Mouse (Mus musculus): Measurements from ENCODE around the gene Ccdc33. TPM values are rescaled to one million over a fixed set of nuclear protein-coding genes. Genes with fewer than 3 reads are reported as not detected.

Gene Ccdc33
- total RNA-seq, 4 experiments from 2014 or later, result 0.26 to 0.44 (median 0.30) TPM; not detected in 1

- no peak for DNase-seq (ENCODE audit: low spot score)
These were observed 12.3 kb upstream of the Ccdc33 start for GRCm38 (mm10) chr9:58130909-58131308.

GRCm38 (mm10) chr9:58129508-58129907 is 10.9 kb upstream of the Ccdc33 start:
- no peak for DNase-seq (ENCODE audit: low spot score)

DNA sequence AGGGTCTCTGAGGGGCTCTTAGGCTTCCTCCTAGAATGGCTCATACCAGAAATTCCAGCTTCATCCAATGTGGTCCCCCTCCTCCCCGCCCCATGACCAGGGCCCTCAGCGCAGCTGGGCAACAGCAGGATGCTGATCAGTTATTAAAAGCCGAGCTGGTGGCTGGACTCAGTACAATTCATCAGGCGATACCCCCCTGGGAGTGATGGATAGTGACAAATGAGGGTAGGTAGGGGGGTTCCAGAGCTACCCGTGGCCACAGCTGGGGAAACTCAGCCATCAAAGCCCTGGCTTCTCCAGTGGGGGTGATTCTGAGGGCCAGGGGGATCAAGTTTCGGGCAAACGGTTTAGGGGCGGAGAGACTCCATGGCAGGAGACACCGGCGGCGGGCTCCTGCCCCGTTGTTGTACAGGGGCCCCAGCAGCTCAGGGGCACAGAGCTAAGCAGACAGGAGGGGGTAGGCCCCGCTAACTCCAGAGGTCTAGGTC is 10.3 kb upstream of the Ccdc33 start:
- DNase-seq (ENCODE audit: low spot score), result no peak

GRCm38 (mm10) chr9:58125811-58126210 is 7.2 kb upstream of the Ccdc33 start:
- DNase-seq (ENCODE audit: low spot score), result no peak

GRCm38 (mm10) chr9:58125085-58125484 is 6.5 kb upstream of the Ccdc33 start:
- no peak for DNase-seq (ENCODE audit: low spot score)

GRCm38 (mm10) chr9:58116024-58116651 is 2.5 kb downstream of the Ccdc33 start:
- DNase-seq (ENCODE audit: low spot score), result no peak

GRCm38 (mm10) chr9:58115297-58115925 is 3.2 kb downstream of the Ccdc33 start:
- DNase-seq (ENCODE audit: low spot score), result no peak

- no peak for DNase-seq (ENCODE audit: low spot score)
These were observed 4.6 kb downstream of the Ccdc33 start for GRCm38 (mm10) chr9:58114019-58114418.

DNA sequence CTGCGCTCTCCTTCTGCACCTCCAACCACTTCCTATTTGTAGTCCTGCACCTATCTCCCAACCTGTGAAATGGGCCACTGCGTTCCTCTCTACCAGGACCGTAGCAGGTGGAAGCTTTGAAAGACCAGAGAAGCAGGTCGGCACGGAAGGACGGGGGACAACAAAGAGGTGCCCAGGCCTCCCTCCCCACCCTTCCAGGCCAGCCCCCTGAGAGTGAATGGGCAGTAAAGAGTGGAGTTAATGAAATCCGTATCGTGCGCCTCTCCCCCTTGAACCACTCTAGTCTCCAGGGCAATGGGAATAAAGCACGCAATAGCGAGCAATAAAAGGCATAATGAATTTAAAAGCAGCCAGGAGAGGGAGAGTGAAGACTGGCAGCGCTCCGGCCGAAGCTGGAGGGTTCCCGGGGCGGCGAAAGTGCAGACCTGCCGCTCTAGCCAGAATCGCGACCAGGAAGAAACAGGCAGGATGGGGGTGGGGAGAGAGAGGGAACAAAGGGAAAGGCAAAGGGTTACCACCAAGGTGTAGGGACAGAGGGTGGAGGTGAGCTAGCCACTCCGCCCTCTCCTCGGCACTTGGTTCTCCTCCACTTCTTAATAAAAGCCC is 5.2 kb downstream of the Ccdc33 start:
- DNase-seq (ENCODE audit: low spot score), result no peak

DNA sequence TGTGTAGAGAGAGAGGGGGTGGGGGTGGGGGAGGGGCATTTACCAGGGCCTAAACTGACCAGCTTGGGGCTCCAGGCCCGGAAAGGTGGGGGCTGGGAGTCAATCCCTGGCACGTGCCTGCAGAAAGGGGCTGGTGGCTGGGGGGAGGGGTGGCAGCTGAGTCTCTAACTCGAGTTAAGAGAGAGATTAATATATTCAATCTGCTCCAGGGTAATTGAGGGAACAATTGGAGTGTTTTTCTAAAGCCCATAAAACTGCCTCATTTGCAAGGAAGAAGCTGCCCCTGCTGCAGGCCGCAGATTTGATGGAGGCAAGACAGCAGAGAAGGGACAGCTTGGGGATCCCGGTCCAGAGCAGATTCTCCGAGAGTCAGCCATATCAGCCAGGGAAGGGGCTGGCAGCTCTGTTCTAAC is 5.8 kb downstream of the Ccdc33 start:
- DNase-seq (ENCODE audit: low spot score), result no peak

GRCm38 (mm10) chr9:58112321-58112751 is 6.3 kb downstream of the Ccdc33 start:
- no peak for DNase-seq (ENCODE audit: low spot score)

DNA sequence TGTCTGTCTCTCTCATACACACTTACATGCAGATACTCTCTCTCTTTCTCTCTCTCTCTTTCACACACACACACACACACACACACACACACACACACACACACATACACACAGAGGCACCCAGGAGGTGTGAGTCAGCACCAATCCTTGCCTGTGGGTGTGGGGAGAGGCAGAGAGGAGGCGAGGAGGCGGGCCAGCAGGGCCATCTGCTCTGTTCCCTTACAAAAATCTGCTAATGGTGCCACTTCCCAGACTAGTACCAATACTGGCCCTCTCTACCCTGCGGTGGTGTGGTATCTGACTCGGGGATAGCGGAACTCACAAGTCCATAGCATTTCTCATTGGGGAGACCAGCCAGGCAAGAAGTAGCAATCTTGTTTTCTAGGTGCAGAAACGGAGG is 7.2 kb downstream of the Ccdc33 start:
- DNase-seq (ENCODE audit: low spot score), result no peak

DNA sequence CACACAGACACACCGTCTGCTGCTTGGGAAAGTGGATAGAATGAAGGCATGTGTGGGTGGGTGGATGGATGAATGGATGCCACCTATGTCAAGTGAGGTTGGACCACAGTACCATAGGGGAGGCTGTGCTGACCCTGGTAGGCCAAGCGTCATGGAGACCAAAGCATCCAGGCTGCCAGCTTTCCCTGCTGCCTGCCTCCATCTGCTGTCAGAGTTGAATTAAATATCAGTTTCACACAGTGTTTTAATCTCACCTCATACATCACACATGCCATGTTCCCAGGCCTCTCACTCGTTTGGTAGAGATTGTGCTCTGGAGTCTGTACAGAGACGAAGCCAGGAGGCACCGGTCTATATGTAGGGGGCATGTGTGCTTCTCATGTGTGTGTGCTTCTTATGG is 7.8 kb downstream of the Ccdc33 start:
- DNase-seq (ENCODE audit: low spot score), result no peak

GRCm38 (mm10) chr9:58107494-58107893 is 11.1 kb downstream of the Ccdc33 start:
- DNase-seq (ENCODE audit: low spot score), result no peak

DNA sequence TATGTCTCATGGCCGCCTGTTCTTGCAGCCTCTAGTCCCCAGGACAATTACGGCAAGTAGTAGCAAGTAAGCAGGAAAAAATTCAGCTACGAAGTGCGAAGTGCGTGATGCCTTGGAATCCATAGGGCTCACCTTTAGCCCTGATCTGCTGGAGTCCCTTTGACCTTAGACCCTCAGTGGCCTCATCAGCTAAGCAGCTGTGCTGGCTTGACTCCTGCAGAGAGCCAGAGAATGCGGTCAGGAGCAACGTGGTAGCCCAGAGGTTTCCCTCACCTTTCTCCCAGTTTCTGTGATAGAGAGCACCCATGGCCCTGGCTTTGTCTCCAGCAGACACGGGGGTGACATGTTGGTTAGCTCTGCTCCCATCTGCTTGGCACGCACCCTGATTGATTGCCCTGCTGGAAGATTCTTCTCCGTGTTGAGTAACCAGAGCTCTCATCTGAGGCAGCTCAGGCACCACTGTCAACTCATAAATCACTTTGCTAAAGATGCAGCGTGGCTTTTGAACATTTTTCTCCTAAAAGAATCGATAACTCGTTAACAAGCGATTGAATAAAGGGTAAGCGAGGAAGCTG is 12.9 kb downstream of the Ccdc33 start:
- no peak for DNase-seq (ENCODE audit: low spot score)

GRCm38 (mm10) chr9:58103647-58104046 is 15.0 kb downstream of the Ccdc33 start:
- DNase-seq (ENCODE audit: low spot score), result no peak

- no peak for DNase-seq (ENCODE audit: low spot score)
These were observed 16.6 kb downstream of the Ccdc33 start for GRCm38 (mm10) chr9:58102013-58102412.

GRCm38 (mm10) chr9:58099836-58100565 is 18.6 kb downstream of the Ccdc33 start:
- DNase-seq (ENCODE audit: low spot score), result no peak

- DNase-seq (ENCODE audit: low spot score), result no peak
These were observed 21.9 kb downstream of the Ccdc33 start for GRCm38 (mm10) chr9:58096629-58097301.

GRCm38 (mm10) chr9:58095977-58096376 is 22.6 kb downstream of the Ccdc33 start:
- DNase-seq (ENCODE audit: low spot score), result no peak

GRCm38 (mm10) chr9:58093776-58094175 is 24.8 kb downstream of the Ccdc33 start:
- no peak for DNase-seq (ENCODE audit: low spot score)

Measured in heart, adult 8-10 months (tissue).